Mouse (Mus musculus) midbrain, embryonic 15.5 days (tissue): ENCODE measurements around the gene B230118H07Rik. TPM values are rescaled to one million over a fixed set of nuclear protein-coding genes. Genes with fewer than 3 reads are reported as not detected.
A peak's percentile ranks its signal among the peaks of the same experiment; 100 is the strongest.

Source experiments
- ATAC-seq: fragments of 200-750 bp; cut with Nextera tagmentation; replicated peaks from 2 replicates; pipeline ENCODE4 v1.8.0; 2017; ENCODE audit warnings: moderate TSS enrichment
- H3K27ac ChIP-seq: fragments of 300-500 bp; sonication (generic); 2 replicates; pipeline ENCODE4 v1.5.1; 2015; ENCODE audit warnings: mild to moderate bottlenecking, inconsistent platforms
- H3K27me3 ChIP-seq: fragments of 300-500 bp; sonication (generic); replicated peaks from 2 replicates; pipeline ENCODE4 v1.6.1; 2015; ENCODE audit warnings: inconsistent platforms
- H3K36me3 ChIP-seq: fragments of 300-500 bp; sonication (generic); replicated peaks from 2 replicates; pipeline ENCODE4 v1.6.1; 2015; ENCODE audit warnings: inconsistent platforms
- H3K4me1 ChIP-seq: fragments of 300-500 bp; sonication (generic); 2 replicates; pipeline ENCODE4 v1.6.1; 2015; ENCODE audit warnings: inconsistent platforms
- H3K4me2 ChIP-seq: fragments of 300-500 bp; sonication (generic); 2 replicates; pipeline ENCODE4 v1.6.1; 2015; ENCODE audit warnings: inconsistent platforms, mild to moderate bottlenecking, moderate library complexity
- H3K4me3 ChIP-seq: fragments of 300-500 bp; sonication (generic); 2 replicates; pipeline ENCODE4 v1.5.1; 2015; ENCODE audit warnings: mild to moderate bottlenecking, inconsistent platforms
- H3K9ac ChIP-seq: fragments of 300-500 bp; sonication (generic); 2 replicates; pipeline ENCODE4 v1.6.1; 2015; ENCODE audit warnings: mild to moderate bottlenecking, inconsistent platforms
- H3K9me3 ChIP-seq: fragments of 300-500 bp; sonication (generic); 2 replicates; pipeline ENCODE4 v1.6.1; 2016; ENCODE audit warnings: inconsistent platforms
- WGBS: fragments of 180-500 bp; shearing (Covaris S2); methylation state at CpG from one replicate; pipeline ENCODE4 v1.1.7; 2015; ENCODE audit warnings: mixed read lengths; 5-methylcytosine and 5-hydroxymethylcytosine counted together
- polyA plus RNA-seq: library from polyadenylated mRNA; unstranded; fragments of >200 nt; fragmentation: Nextera tagmentation; extraction: Ambion mirVana; gene quantifications from 2 replicates; pipeline ENCODE4 v1.2.1, GENCODE M21; 2015

Gene B230118H07Rik
- polyA plus RNA-seq, 1 experiment from 2014 or later, result 46.4 TPM

DNA sequence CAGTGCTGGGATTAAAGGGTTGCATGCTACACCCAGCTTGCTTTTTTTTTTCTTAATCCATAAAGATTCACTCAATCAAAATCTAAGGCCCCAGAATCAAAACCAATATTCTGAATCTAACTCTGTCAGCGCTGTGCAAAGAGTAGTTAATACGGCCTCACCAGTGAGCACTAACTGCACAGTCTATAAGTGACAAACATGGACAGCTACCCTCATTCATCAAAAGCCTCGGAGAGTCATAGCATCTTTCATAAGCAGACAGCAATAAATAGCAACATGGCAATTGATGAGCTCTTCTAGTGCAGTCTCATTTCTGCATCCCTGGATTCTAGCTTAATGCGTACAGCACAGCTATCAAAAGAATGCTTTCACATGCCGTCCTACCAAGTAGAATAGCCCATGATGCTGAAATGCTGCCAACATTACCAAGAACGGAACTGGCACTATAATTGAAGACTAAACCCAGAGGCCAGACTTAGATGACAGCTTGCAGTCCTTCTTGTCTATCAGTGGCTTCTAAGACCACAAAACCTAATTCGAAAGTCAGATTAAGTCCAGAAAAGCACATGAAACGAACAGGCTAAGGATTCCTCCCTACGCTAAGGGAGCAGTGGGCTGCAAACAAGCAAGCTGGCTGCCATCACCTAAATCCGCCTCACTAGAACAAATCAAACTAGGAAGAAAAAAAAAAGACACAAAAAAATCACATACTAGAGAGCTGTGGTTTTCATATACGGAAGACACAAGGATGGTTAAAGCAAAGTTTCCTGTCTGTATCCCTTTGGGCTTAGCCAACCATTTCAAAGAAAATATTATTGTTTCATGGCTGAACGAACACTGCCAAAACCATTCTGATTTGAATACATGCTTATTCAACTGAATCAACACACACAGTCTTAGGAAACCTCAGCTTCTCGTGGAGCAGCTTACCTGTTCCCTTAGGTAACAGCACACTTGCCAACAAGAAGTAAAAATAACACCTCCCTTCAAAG is 50.8 kb downstream of the B230118H07Rik start:
- Histone ChIP-seq H3K27me3 (no peaks in the 10 kb centered on the region), H3K4me3 (no peak overlapping the region), H3K4me1 (peaks cover 25% of the 10 kb centered on the region), H3K9ac (no peak overlapping the region), H3K4me2 (peak overlapping the region; percentile 28), H3K27ac (peak overlapping the region; percentile 32), H3K36me3 (no peaks in the 10 kb centered on the region), H3K9me3 (no peaks in the 10 kb centered on the region)
- ATAC-seq, result peak; percentile 35; the same call in 1 of the 2 replicates
- WGBS, result 35% methylated on average over 13 of the region's 13 CpGs

DNA sequence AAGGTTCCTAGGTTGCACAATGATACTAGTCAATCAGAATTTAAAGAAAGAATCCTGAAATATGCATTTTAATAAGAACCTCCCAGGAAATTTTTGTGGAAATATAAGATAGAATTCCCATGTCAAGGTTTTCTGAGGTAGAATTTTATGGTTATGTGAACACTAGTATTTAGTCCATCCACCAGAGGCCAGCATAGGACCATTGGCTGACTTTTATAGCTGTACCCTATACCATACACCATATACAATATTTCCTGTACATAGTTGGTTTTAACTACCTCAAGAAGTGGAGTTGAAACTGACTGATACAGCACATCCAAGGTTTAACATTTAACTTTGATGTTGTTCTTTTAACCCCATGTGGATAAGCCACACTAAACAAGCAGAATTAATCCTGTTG is 52.1 kb downstream of the B230118H07Rik start:
- H3K9ac ChIP-seq, result no peak overlapping the region
- H3K27me3 ChIP-seq, result no peaks in the 10 kb centered on the region
- H3K4me3 ChIP-seq, result no peak overlapping the region
- H3K36me3 ChIP-seq, result no peaks in the 10 kb centered on the region
- H3K9me3 ChIP-seq, result no peaks in the 10 kb centered on the region
- no peak overlapping the region for H3K4me2 ChIP-seq
- ATAC-seq, result no peak
- H3K4me1 ChIP-seq, result peaks cover 37% of the 10 kb centered on the region
- H3K27ac ChIP-seq, result no peak overlapping the region

DNA sequence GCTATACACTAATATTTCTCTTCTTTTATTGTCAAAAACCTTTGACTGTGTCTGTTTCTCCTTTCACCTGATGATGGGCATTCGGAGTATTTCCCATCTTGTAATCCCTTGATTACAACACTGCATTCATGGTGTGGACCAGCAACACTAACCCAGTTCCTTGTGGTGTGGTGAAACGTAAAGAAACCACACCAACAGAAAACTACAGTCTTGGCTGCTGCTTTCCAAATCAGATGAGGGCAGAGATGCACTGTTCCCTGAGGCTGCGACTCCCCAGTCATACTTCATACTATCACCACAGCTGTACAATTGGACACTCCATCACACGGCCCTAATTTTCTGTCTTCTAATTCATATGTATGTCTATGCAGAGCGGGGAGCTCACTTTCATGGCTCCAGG is 54.7 kb downstream of the B230118H07Rik start:
- H3K36me3 ChIP-seq, result no peaks in the 10 kb centered on the region
- no peaks in the 10 kb centered on the region for H3K27me3 ChIP-seq
- no peak overlapping the region for H3K4me2 ChIP-seq
- H3K4me3 ChIP-seq, result no peak overlapping the region
- 83% methylated on average over 5 of the region's 5 CpGs for WGBS
- no peaks in the 10 kb centered on the region for H3K9me3 ChIP-seq
- peaks cover 35% of the 10 kb centered on the region for H3K4me1 ChIP-seq
- H3K9ac ChIP-seq, result no peak overlapping the region
- no peak for ATAC-seq
- no peak overlapping the region for H3K27ac ChIP-seq

DNA sequence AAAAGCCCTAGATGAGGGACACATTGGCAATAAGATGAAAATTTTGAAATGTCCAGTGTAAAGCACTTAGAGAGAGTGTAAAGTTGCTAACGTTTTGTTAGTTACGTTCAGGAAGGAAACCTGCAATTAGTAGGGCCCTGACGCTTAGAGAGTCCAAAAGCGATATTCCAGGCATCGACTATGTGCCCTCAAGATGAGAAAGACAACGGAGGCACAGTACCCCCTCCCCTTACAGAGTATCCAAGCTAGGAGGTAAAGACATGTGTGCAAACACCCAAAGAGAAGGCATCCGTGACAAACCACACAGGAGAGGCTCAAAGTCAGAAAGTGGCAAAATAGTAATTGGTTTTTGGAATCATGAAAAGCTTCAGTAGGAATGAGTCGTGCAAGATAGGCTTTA is 56.4 kb downstream of the B230118H07Rik start:
- Histone ChIP-seq H3K4me1 (peaks cover 26% of the 10 kb centered on the region), H3K36me3 (no peaks in the 10 kb centered on the region), H3K27me3 (no peaks in the 10 kb centered on the region), H3K27ac (peak overlapping the region; percentile 73), H3K9me3 (no peaks in the 10 kb centered on the region), H3K4me3 (no peak overlapping the region), H3K4me2 (no peak overlapping the region), H3K9ac (no peak overlapping the region)
- peak; percentile 56 for ATAC-seq
- WGBS, result 26% methylated on average over 8 of the region's 8 CpGs

DNA sequence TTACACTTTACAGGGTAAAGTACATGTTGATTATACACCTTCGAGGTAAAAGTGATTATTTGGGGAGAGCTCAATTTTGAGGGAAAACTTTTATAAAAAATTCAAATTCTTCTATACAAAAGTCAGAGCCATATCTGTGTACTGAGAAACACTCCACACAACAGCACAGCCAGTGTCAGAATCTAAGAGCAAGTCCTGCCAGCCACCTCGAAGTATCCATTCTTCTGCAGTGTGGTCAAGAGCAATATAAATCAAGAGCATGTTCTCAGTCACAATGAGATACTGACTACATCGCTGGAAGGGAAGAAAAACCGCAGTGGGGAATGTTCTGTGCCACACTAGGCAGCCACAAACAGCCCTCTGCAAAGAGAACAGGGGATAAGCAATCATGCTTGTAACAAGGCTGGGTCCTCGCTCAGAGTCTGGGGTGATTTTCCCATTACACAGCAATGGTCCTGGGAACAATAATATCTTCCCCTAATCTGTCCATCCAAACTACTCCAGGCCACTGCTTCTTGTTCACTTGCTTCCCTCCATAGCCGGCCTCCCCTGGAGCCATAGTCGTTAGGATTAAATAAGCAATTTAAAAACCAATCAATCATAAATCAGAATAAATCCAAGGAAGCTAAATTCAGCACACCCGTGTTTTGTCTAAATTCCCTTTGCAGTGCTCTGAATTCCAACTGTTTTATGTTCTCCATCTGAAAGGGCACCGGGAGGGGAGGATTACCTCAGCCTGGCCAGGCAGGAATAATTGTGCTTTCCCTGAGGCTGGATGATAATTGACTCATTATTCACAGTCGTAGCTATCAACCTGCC is 57.1 kb downstream of the B230118H07Rik start:
- 12% methylated on average over 10 of the region's 10 CpGs for WGBS
- no peak overlapping the region for H3K9ac ChIP-seq
- H3K27ac ChIP-seq, result peak overlapping the region; percentile 73
- H3K36me3 ChIP-seq, result no peaks in the 10 kb centered on the region
- no peak overlapping the region for H3K4me3 ChIP-seq
- H3K9me3 ChIP-seq, result no peaks in the 10 kb centered on the region
- ATAC-seq, result peak; percentile 88
- peaks cover 26% of the 10 kb centered on the region for H3K4me1 ChIP-seq
- no peaks in the 10 kb centered on the region for H3K27me3 ChIP-seq
- no peak overlapping the region for H3K4me2 ChIP-seq

DNA sequence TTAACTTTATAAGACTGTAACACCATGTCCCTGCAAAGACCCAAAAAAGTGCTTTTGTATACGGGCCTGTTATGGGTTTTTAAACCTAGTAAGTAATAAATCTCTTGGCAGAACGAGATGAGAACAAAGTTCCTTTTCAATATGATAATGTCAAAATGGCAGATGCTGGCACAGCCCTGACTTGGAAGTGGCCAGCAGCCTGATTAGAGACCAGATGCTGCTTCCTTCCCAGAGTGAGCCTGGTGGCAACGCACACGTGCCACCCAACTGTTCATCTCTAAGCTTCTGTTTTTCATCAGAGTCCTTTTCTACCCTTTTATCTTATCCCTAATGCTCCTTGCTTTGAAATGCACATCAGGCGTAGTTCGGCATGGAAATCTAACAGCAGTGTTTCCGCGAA is 58.0 kb downstream of the B230118H07Rik start:
- no peaks in the 10 kb centered on the region for H3K36me3 ChIP-seq
- no peaks in the 10 kb centered on the region for H3K9me3 ChIP-seq
- H3K4me1 ChIP-seq, result peaks cover 26% of the 10 kb centered on the region
- 28% methylated on average over 8 of the region's 8 CpGs for WGBS
- no peak overlapping the region for H3K4me2 ChIP-seq
- 0 out of 2 replicates have a peak, but pooled peaks have one; percentile 35 for ATAC-seq
- no peak overlapping the region for H3K27ac ChIP-seq
- H3K27me3 ChIP-seq, result no peaks in the 10 kb centered on the region
- H3K9ac ChIP-seq, result no peak overlapping the region
- no peak overlapping the region for H3K4me3 ChIP-seq

DNA sequence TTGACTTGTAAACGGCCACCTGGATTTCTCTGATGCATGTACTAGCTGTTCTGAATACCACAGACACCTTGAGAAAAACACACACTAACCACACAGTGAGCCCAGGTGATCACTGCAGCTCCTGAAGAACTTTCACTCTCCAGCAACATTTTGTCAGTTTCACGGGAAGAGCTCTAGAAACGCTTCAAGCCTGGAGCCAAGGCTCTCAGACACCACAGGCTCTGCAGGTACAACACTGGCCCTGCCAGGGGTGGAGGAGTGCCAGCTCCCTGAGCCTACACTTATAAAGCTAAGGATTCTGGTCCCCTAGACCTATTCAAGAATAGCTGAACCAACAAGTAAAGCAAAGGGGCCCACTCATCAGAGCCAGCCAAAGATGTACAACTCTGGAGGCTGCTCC is 67.9 kb downstream of the B230118H07Rik start:
- Histone ChIP-seq H3K27me3 (no peaks in the 10 kb centered on the region), H3K27ac (no peak overlapping the region), H3K9ac (no peak overlapping the region), H3K9me3 (no peaks in the 10 kb centered on the region), H3K36me3 (no peaks in the 10 kb centered on the region), H3K4me1 (no peaks in the 10 kb centered on the region), H3K4me2 (no peak overlapping the region), H3K4me3 (no peak overlapping the region)
- 88% methylated on average over 3 of the region's 3 CpGs for WGBS
- ATAC-seq, result no peak

DNA sequence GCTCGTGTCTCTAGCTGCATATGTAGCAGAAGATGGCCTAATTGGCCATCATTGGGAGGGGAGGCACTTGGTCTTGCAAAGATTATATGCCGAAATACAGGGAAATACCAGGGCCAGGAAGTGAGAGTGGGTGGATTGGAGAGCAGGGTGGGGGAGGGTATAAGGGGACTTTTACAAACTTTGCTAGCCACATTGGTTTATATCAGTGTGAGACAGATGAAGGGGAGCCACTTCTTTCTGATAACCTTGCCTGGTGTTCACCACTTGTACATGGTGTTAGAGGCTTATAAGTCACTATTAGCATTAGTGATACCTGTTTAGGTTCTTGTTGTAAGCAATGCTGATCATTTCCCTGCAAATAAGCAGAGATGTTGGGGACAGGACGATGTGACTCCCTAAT is 68.4 kb downstream of the B230118H07Rik start:
- ATAC-seq, result no peak
- H3K4me3 ChIP-seq, result no peak overlapping the region
- H3K36me3 ChIP-seq, result no peaks in the 10 kb centered on the region
- H3K4me1 ChIP-seq, result no peaks in the 10 kb centered on the region
- no peaks in the 10 kb centered on the region for H3K9me3 ChIP-seq
- H3K9ac ChIP-seq, result no peak overlapping the region
- WGBS, result 89% methylated on average over 3 of the region's 3 CpGs
- no peaks in the 10 kb centered on the region for H3K27me3 ChIP-seq
- H3K27ac ChIP-seq, result no peak overlapping the region
- H3K4me2 ChIP-seq, result no peak overlapping the region

DNA sequence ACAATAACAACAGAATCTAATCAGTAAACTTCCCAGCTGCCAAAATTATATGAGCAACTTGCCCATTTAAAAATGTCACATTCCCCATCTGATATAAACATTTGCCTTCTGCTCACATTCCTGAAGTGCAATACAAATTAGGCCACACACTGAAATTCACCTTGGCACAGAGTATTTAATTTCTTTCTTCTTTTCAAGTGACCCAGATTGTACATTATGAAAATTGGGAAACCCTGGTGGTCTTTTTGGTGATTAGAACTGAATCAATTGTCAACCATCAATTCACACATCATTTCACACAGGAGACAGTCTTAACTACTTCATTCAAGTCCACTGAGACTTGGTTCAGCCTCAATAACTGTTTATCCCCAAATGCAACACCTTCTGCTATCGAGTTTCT is 68.9 kb downstream of the B230118H07Rik start:
- no peak overlapping the region for H3K27ac ChIP-seq
- H3K9me3 ChIP-seq, result no peaks in the 10 kb centered on the region
- H3K4me3 ChIP-seq, result no peak overlapping the region
- 69% methylated on average over 1 of the region's 1 CpGs for WGBS
- no peaks in the 10 kb centered on the region for H3K4me1 ChIP-seq
- H3K4me2 ChIP-seq, result no peak overlapping the region
- H3K27me3 ChIP-seq, result no peaks in the 10 kb centered on the region
- no peak overlapping the region for H3K9ac ChIP-seq
- ATAC-seq, result no peak
- no peaks in the 10 kb centered on the region for H3K36me3 ChIP-seq

DNA sequence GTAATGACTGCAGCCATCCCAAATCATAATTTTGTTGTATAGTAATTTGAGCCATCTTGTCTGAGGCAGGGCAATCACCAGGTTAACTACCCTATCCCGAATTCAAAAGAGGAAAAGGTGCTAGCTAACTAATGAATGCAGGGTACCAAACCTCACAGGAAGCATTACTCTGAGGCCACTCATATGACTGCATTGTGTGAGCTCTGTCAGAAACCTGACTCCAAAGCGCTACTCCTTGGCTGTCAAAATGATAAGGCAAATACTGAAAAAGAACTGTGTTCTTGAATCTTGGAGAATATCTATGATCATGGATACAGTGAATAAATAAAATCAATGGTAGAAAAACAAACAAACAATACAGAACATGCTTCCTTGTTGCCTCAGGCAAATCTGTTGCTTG is 69.3 kb downstream of the B230118H07Rik start:
- H3K4me2 ChIP-seq, result no peak overlapping the region
- H3K4me3 ChIP-seq, result no peak overlapping the region
- no peak for ATAC-seq
- no peaks in the 10 kb centered on the region for H3K36me3 ChIP-seq
- no peaks in the 10 kb centered on the region for H3K9me3 ChIP-seq
- no peak overlapping the region for H3K27ac ChIP-seq
- H3K9ac ChIP-seq, result no peak overlapping the region
- no peaks in the 10 kb centered on the region for H3K27me3 ChIP-seq
- 85% methylated on average over 2 of the region's 2 CpGs for WGBS
- no peaks in the 10 kb centered on the region for H3K4me1 ChIP-seq

DNA sequence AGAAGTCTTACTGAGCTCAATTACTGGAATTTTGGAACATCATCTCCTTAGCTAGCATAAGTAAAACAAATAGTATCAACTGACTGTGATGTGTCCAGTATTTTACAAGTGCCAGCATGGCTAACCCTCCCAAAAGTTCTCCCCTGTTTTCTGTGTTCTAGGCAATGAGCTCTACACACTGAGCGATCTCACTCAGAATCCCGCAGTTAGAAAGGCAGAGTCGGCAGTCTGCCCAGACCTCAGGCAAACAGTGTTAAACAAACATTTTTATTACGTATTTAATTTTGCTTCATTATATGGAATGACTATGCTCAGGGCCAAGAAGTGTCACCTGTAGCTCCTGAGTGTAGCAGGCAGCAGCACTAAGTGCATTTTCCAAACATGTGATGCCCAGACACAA is 72.1 kb downstream of the B230118H07Rik start:
- Histone ChIP-seq H3K27me3 (no peaks in the 10 kb centered on the region), H3K4me1 (no peaks in the 10 kb centered on the region), H3K9me3 (no peaks in the 10 kb centered on the region), H3K4me3 (no peak overlapping the region), H3K9ac (no peak overlapping the region), H3K27ac (no peak overlapping the region), H3K4me2 (no peak overlapping the region), H3K36me3 (no peaks in the 10 kb centered on the region)
- 86% methylated on average over 4 of the region's 4 CpGs for WGBS
- ATAC-seq, result no peak

DNA sequence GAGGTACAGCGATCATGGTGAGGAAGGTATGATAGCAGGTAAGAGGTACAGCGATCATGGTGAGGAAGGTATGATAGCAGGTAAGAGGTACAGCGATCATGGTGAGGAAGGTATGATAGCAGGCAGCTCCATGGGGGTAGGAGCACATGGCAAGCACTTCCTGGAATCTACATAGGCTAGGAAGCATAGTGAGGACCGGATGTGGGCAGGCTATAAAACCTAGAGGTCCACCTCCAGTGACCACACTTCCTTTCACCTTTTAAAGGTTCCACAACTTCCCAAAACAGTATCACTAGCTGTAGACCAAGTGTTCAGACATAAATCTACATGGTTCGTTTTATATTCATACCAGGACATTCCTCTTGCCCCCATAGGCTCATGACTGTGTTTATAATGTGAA is 80.1 kb downstream of the B230118H07Rik start:
- Histone ChIP-seq H3K4me1 (no peaks in the 10 kb centered on the region), H3K36me3 (no peaks in the 10 kb centered on the region), H3K27ac (no peak overlapping the region), H3K4me2 (no peak overlapping the region), H3K27me3 (no peaks in the 10 kb centered on the region), H3K9ac (no peak overlapping the region), H3K9me3 (no peaks in the 10 kb centered on the region), H3K4me3 (no peak overlapping the region)
- ATAC-seq, result no peak
- WGBS, result 96% methylated on average over 4 of the region's 5 CpGs
